Mouse (Mus musculus) right cerebral cortex, postnatal 4 days (tissue): ENCODE measurements at regions not wholly inside any gene's neighbourhood (a gene's known extent, or its start where the extent isn't known, plus 50 kb on each side); places are given as distances from the start of the nearest gene placed in this dataset.

Experiments
- DNase-seq: peaks from one replicate; pipeline ENCODE4 v3.0.0-alpha.2; 2022

- no peak for DNase-seq
Observed at GRCm38 (mm10) chr11:25330696-25331095, 879.9 kb downstream of the 5730522E02Rik start.

GRCm38 (mm10) chr11:25322426-25322825, 888.1 kb downstream of the 5730522E02Rik start:
- DNase-seq: no peak

- DNase-seq: no peak
Observed at GRCm38 (mm10) chr11:25321494-25321893, 889.1 kb downstream of the 5730522E02Rik start.

GRCm38 (mm10) chr11:25314645-25315044, 895.9 kb downstream of the 5730522E02Rik start:
- DNase-seq: no peak

- no peak for DNase-seq
Observed at GRCm38 (mm10) chr11:25313879-25314278, 896.7 kb downstream of the 5730522E02Rik start.

GRCm38 (mm10) chr11:25313308-25313707, 897.3 kb downstream of the 5730522E02Rik start:
- no peak for DNase-seq

GRCm38 (mm10) chr11:25310754-25311153, 899.8 kb downstream of the 5730522E02Rik start:
- DNase-seq: no peak

GRCm38 (mm10) chr11:25301130-25301529, 909.4 kb downstream of the 5730522E02Rik start:
- DNase-seq: peak; percentile 73

GRCm38 (mm10) chr11:25288346-25288745, 922.2 kb downstream of the 5730522E02Rik start:
- no peak for DNase-seq

GRCm38 (mm10) chr11:25287458-25288247, 922.9 kb downstream of the 5730522E02Rik start:
- DNase-seq: no peak

GRCm38 (mm10) chr11:25269936-25270540, 940.5 kb downstream of the 5730522E02Rik start:
- DNase-seq: no peak

- no peak for DNase-seq
Observed at GRCm38 (mm10) chr11:25262906-25263305, 947.7 kb downstream of the 5730522E02Rik start.

GRCm38 (mm10) chr11:25259691-25260090, 950.9 kb downstream of the 5730522E02Rik start:
- DNase-seq: no peak

GRCm38 (mm10) chr11:25233360-25233890, 977.1 kb downstream of the 5730522E02Rik start:
- peak; percentile 3 for DNase-seq
